Mouse (Mus musculus) MEL (cell line): Measurements from ENCODE around the gene Rrp12. TPM values are rescaled to one million over a fixed set of nuclear protein-coding genes. Genes with fewer than 3 reads are reported as not detected.

Experiments
- DNase-seq: peaks from one replicate; pipeline ENCODE4 v3.0.0; 2011; ENCODE audit warnings: low read depth, low spot score
- H3K27ac ChIP-seq: 2 replicates; pipeline ENCODE4 v1.5.1; 2012; ENCODE audit warnings: low read depth, mild to moderate bottlenecking, control low read depth, low read length, moderate library complexity; ENCODE audit not compliant: control insufficient read depth
- H3K27me3 ChIP-seq, 2 experiments: fragments of 150-350 bp in 1 of 2; sonication (generic) in 1 of 2; 2 replicates each; pipeline ENCODE4 v1.6.1; 2012; ENCODE audit warnings: low read length in 2 of 2, mild to moderate bottlenecking in 2 of 2, improper control_type of control experiment in 1 of 2, moderate library complexity in 1 of 2; ENCODE audit not compliant: insufficient read depth in 2 of 2, control insufficient read depth in 1 of 2
- H3K36me3 ChIP-seq, 2 experiments: 2 replicates each; pipeline ENCODE4 v1.6.1; 2012 to 2014; ENCODE audit warnings: low read length in 2 of 2, improper control_type of control experiment in 1 of 2, inconsistent platforms in 1 of 2, mild to moderate bottlenecking in 1 of 2; ENCODE audit not compliant: insufficient read depth in 2 of 2, control insufficient read depth in 1 of 2
- H3K4me1 ChIP-seq, 2 experiments: fragments of 150-350 bp in 1 of 2; sonication (generic) in 1 of 2; 2 replicates each; pipeline ENCODE4 v1.6.1; 2012; ENCODE audit warnings: low read length in 2 of 2, improper control_type of control experiment in 1 of 2, mild to moderate bottlenecking in 1 of 2; ENCODE audit not compliant: insufficient read depth in 2 of 2, control insufficient read depth in 1 of 2
- H3K4me3 ChIP-seq, 2 experiments: fragments of 150-350 bp in 1 of 2; sonication (generic) in 1 of 2; 2 replicates each; pipeline ENCODE4 v1.5.1; 2012; ENCODE audit warnings: low read depth in 2 of 2, low read length in 2 of 2, mild to moderate bottlenecking in 2 of 2, moderate library complexity in 2 of 2, control low read depth in 1 of 2, improper control_type of control experiment in 1 of 2; ENCODE audit not compliant: control insufficient read depth in 1 of 2, insufficient read depth in 1 of 2
- H3K79me2 ChIP-seq: 2 replicates; pipeline ENCODE4 v1.6.1; 2012; ENCODE audit warnings: mild to moderate bottlenecking, low read length, moderate library complexity; ENCODE audit not compliant: control insufficient read depth, poor library complexity, insufficient read depth
- H3K9ac ChIP-seq: 2 replicates; pipeline ENCODE4 v1.6.1; 2012; ENCODE audit warnings: low read depth, mild to moderate bottlenecking, control low read depth, low read length, moderate library complexity; ENCODE audit not compliant: control insufficient read depth, poor library complexity, severe bottlenecking
- H3K9me3 ChIP-seq: fragments of 150-350 bp; sonication (generic); replicated peaks from 2 replicates; pipeline ENCODE4 v1.6.1; 2012; ENCODE audit warnings: mild to moderate bottlenecking, low read length, improper control_type of control experiment, moderate library complexity; ENCODE audit not compliant: insufficient read depth
- CHD1 ChIP-seq: IDR thresholded peaks from 2 replicates; pipeline ENCODE4 v1.6.1; 2012; ENCODE audit warnings: low read depth, mild to moderate bottlenecking, inconsistent platforms, low read length, improper control_type of control experiment
- CHD2 ChIP-seq: IDR thresholded peaks from 2 replicates; pipeline ENCODE4 v1.6.1; 2011; ENCODE audit warnings: low read length, improper control_type of control experiment
- CTCF ChIP-seq, 3 experiments: IDR thresholded peaks in 2 of 3; conservative IDR thresholded peaks in 1 of 3; 2 replicates each; pipeline ENCODE4 v1.5.1; 2011 to 2012; ENCODE audit warnings: low read length in 3 of 3, low read depth in 2 of 3, mild to moderate bottlenecking in 2 of 3, improper control_type of control experiment in 1 of 3, inconsistent platforms in 1 of 3, mixed read lengths in 1 of 3, moderate library complexity in 1 of 3; ENCODE audit not compliant: control insufficient read depth in 1 of 3, insufficient read depth in 1 of 3, poor library complexity in 1 of 3, severe bottlenecking in 1 of 3
- E2F4 ChIP-seq: IDR thresholded peaks from 2 replicates; pipeline ENCODE4 v1.6.1; 2011; ENCODE audit warnings: low read depth, low read length, improper control_type of control experiment, borderline replicate concordance
- ELF1 ChIP-seq: IDR thresholded peaks from 2 replicates; pipeline ENCODE4 v1.6.1; 2014; ENCODE audit warnings: low read depth, mild to moderate bottlenecking, inconsistent platforms, low read length, improper control_type of control experiment, moderate library complexity
- EP300 ChIP-seq, 2 experiments: IDR thresholded peaks; 2 replicates each; pipeline ENCODE4 v1.6.1; 2011; ENCODE audit warnings: improper control_type of control experiment in 2 of 2, low read length in 2 of 2, low read depth in 1 of 2, mild to moderate bottlenecking in 1 of 2
- GATA1 ChIP-seq: IDR thresholded peaks from 2 replicates; pipeline ENCODE4 v1.6.1; 2011; ENCODE audit warnings: low read depth, low read length, improper control_type of control experiment
- MAX ChIP-seq: IDR thresholded peaks from 2 replicates; pipeline ENCODE4 v1.6.1; 2011; ENCODE audit warnings: low read length, improper control_type of control experiment
- MAZ ChIP-seq: IDR thresholded peaks from 2 replicates; pipeline ENCODE4 v1.6.1; 2012; ENCODE audit warnings: low read depth, mild to moderate bottlenecking, inconsistent platforms, low read length, improper control_type of control experiment
- MEF2A ChIP-seq: IDR thresholded peaks from 2 replicates; pipeline ENCODE4 v1.6.1; 2014; ENCODE audit warnings: low read depth, mild to moderate bottlenecking, inconsistent platforms, low read length, improper control_type of control experiment; ENCODE audit not compliant: poor library complexity, insufficient replicate concordance, severe bottlenecking; ENCODE audit errors: extremely low read depth
- MXI1 ChIP-seq: IDR thresholded peaks from 2 replicates; pipeline ENCODE4 v1.6.1; 2011; ENCODE audit warnings: mild to moderate bottlenecking, low read depth, low read length, improper control_type of control experiment
- MYC ChIP-seq: IDR thresholded peaks from 2 replicates; pipeline ENCODE4 v1.6.1; 2011; ENCODE audit warnings: low read depth, mild to moderate bottlenecking, low read length, improper control_type of control experiment, moderate library complexity
- NELFE ChIP-seq: IDR thresholded peaks from 2 replicates; pipeline ENCODE4 v1.6.1; 2011; ENCODE audit warnings: low read depth, low read length, improper control_type of control experiment
- NRF1 ChIP-seq: IDR thresholded peaks from 2 replicates; pipeline ENCODE4 v1.6.1; 2014; ENCODE audit warnings: low read depth, mild to moderate bottlenecking, inconsistent platforms, low read length, improper control_type of control experiment, moderate library complexity; ENCODE audit not compliant: poor library complexity, insufficient read depth, severe bottlenecking
- POLR2A ChIP-seq, 2 experiments: IDR thresholded peaks; 2 replicates each; pipeline ENCODE4 v1.6.1; 2011 to 2012; ENCODE audit warnings: low read length in 2 of 2, mild to moderate bottlenecking in 2 of 2, control low read depth in 1 of 2, improper control_type of control experiment in 1 of 2, low read depth in 1 of 2, moderate library complexity in 1 of 2; ENCODE audit not compliant: control insufficient read depth in 1 of 2, insufficient read depth in 1 of 2, poor library complexity in 1 of 2
- POLR2AphosphoS2 ChIP-seq: IDR thresholded peaks from 2 replicates; pipeline ENCODE4 v1.6.1; 2011; ENCODE audit warnings: low read length, improper control_type of control experiment
- POLR2AphosphoS5 ChIP-seq: IDR thresholded peaks from 2 replicates; pipeline ENCODE4 v1.6.1; 2012; ENCODE audit warnings: low read depth, borderline replicate concordance, mild to moderate bottlenecking, inconsistent platforms, low read length, moderate library complexity, mixed read lengths
- RAD21 ChIP-seq: IDR thresholded peaks from 2 replicates; pipeline ENCODE4 v1.6.1; 2011; ENCODE audit warnings: mild to moderate bottlenecking, low read depth, low read length, improper control_type of control experiment
- RCOR1 ChIP-seq: IDR thresholded peaks from 2 replicates; pipeline ENCODE4 v1.6.1; 2012; ENCODE audit warnings: low read depth, mild to moderate bottlenecking, inconsistent platforms, low read length, improper control_type of control experiment
- SIN3A ChIP-seq: IDR thresholded peaks from 2 replicates; pipeline ENCODE4 v1.6.1; 2012; ENCODE audit warnings: low read length, improper control_type of control experiment, inconsistent platforms
- TAL1 ChIP-seq: IDR thresholded peaks from 2 replicates; pipeline ENCODE4 v1.6.1; 2012; ENCODE audit warnings: mild to moderate bottlenecking, inconsistent platforms, low read length, moderate library complexity, mixed read lengths
- TBP ChIP-seq: IDR thresholded peaks from 2 replicates; pipeline ENCODE4 v1.8.0; 2011; ENCODE audit warnings: low read depth, low read length, improper control_type of control experiment
- TCF12 ChIP-seq: IDR thresholded peaks from 2 replicates; pipeline ENCODE4 v1.6.1; 2014; ENCODE audit warnings: low read depth, mild to moderate bottlenecking, inconsistent platforms, low read length, improper control_type of control experiment, moderate library complexity
- USF1 ChIP-seq: IDR thresholded peaks from 2 replicates; pipeline ENCODE4 v1.6.1; 2014; ENCODE audit warnings: low read depth, mild to moderate bottlenecking, inconsistent platforms, low read length, improper control_type of control experiment, moderate library complexity
- USF2 ChIP-seq, 2 experiments: IDR thresholded peaks; 2 replicates each; pipeline ENCODE4 v1.6.1; 2011 to 2012; ENCODE audit warnings: improper control_type of control experiment in 2 of 2, low read length in 2 of 2, borderline replicate concordance in 1 of 2, inconsistent platforms in 1 of 2, low read depth in 1 of 2, mild to moderate bottlenecking in 1 of 2; ENCODE audit not compliant: insufficient read depth in 1 of 2
- ZKSCAN1 ChIP-seq: IDR thresholded peaks from 2 replicates; pipeline ENCODE4 v1.6.1; 2012; ENCODE audit warnings: low read depth, mild to moderate bottlenecking, inconsistent platforms, low read length, improper control_type of control experiment, moderate library complexity
- ZMIZ1 ChIP-seq: IDR thresholded peaks from 2 replicates; pipeline ENCODE4 v1.6.1; 2012; ENCODE audit warnings: low read depth, mild to moderate bottlenecking, inconsistent platforms, low read length, improper control_type of control experiment, moderate library complexity
- ZNF384 ChIP-seq: IDR thresholded peaks from 2 replicates; pipeline ENCODE4 v1.6.1; 2012; ENCODE audit warnings: low read depth, mild to moderate bottlenecking, inconsistent platforms, low read length, improper control_type of control experiment
- polyA plus RNA-seq, 2 experiments: library from polyadenylated mRNA; stranded (reverse) in 1 of 2; unstranded in 1 of 2; fragments of >175 nt in 1 of 2; fragments of >200 nt in 1 of 2; gene quantifications; 2 replicates each; pipeline versions ENCODE4 v1.2.1 to v1.2.4; 2012; ENCODE audit warnings: low replicate concordance in 2 of 2, low read depth in 1 of 2; ENCODE audit not compliant: insufficient read length in 2 of 2, insufficient read depth in 1 of 2, missing spikeins in 1 of 2
- total RNA-seq: library from RNA; depleted of rRNA; stranded (reverse); fragments of 300-350 nt; gene quantifications from 2 replicates; pipeline ENCODE4 v1.2.3, GENCODE M21; 2012

Rrp12 gene
- total and polyA plus RNA-seq, 3 experiments: 44.5 to 134 (median 106) TPM

GRCm38 (mm10) chr19:41908736-41909135, 12.8 kb upstream of the Rrp12 start:
- Histone ChIP-seq H3K27ac (no peak overlapping the region), H3K79me2 (peaks cover 18% of the 10 kb centered on the region), H3K4me1 (peaks cover 15 to 43% of the 10 kb centered on the region in 2 experiments), H3K27me3 (no peaks in the 10 kb centered on the region), H3K9ac (no peak overlapping the region), H3K4me3 (no peak overlapping the region), H3K9me3 (no peaks in the 10 kb centered on the region), H3K36me3 (peaks cover 2 to 40% of the 10 kb centered on the region in 2 experiments; a peak in 3 of 4 replicates)
- TF ChIP-seq CHD1: no peak
- no peak for TF ChIP-seq RCOR1
- peak; percentile 76 for TF ChIP-seq ZNF384
- peak; percentile 39 for DNase-seq

- Histone ChIP-seq H3K4me1 (peaks cover 14 to 41% of the 10 kb centered on the region in 2 experiments), H3K9ac (peak overlapping the region; percentile 45), H3K4me3 (peak overlapping the region; percentile 14 to 16), H3K79me2 (peaks cover 3% of the 10 kb centered on the region), H3K27ac (peak overlapping the region; percentile 77), H3K36me3 (peaks cover 0 to 42% of the 10 kb centered on the region in 2 experiments; a peak in 2 of 4 replicates), H3K9me3 (no peaks in the 10 kb centered on the region), H3K27me3 (no peaks in the 10 kb centered on the region)
- TF ChIP-seq MAX: peak; percentile 58; the same call in 1 of the 2 replicates
- TF ChIP-seq POLR2AphosphoS2: no peak
- no peak for TF ChIP-seq POLR2AphosphoS5
- peak; percentile 60 for TF ChIP-seq GATA1
- 0 out of 2 replicates have a peak, but pooled peaks have one; percentile 15 for TF ChIP-seq TCF12
- no peak for TF ChIP-seq CHD1
- no peak for TF ChIP-seq RAD21
- TF ChIP-seq USF2 (IDR thresholded peaks at IDR 0.05; ENCODE audit: borderline replicate concordance in 1 of 2, insufficient read depth in 1 of 2, low read depth in 1 of 2, low read length in 2 of 2): no peak
- peak; percentile 78; the same call in 1 of the 2 replicates for TF ChIP-seq MYC
- no peak for TF ChIP-seq ELF1
- 0 out of 4 replicates have a peak, but pooled peaks of 1 of the 2 experiments have one; percentile 26 for TF ChIP-seq POLR2A (IDR thresholded peaks at IDR 0.05; ENCODE audit: control insufficient read depth in 1 of 2, insufficient read depth in 1 of 2, low read depth in 1 of 2, low read length in 2 of 2, poor library complexity in 1 of 2)
- peak in 1 of 2 experiments; percentile 8; a peak in 2 of 4 replicates for TF ChIP-seq EP300 (IDR thresholded peaks at IDR 0.05; ENCODE audit: low read depth in 1 of 2, low read length in 2 of 2)
- no peak for TF ChIP-seq CTCF (IDR thresholded peaks at IDR 0.05 in 2 of 3, conservative IDR thresholded peaks at IDR 0.05 in 1 of 3; ENCODE audit: control insufficient read depth in 1 of 3, insufficient read depth in 1 of 3, low read depth in 2 of 3, low read length in 3 of 3, poor library complexity in 1 of 3, severe bottlenecking in 1 of 3)
- TF ChIP-seq TAL1: peak; percentile 20; the same call in 1 of the 2 replicates
- no peak for TF ChIP-seq MEF2A
- no peak for TF ChIP-seq TBP
- TF ChIP-seq ZNF384: no peak
- TF ChIP-seq NRF1: 0 out of 2 replicates have a peak, but pooled peaks have one; percentile 7
- no peak; the same call in none of the 2 replicates for TF ChIP-seq MAZ
- peak; percentile 50 for TF ChIP-seq SIN3A
- TF ChIP-seq USF1: no peak
- TF ChIP-seq RCOR1: peak; percentile 41; the same call in 1 of the 2 replicates
- TF ChIP-seq MXI1: peak; percentile 23; the same call in 1 of the 2 replicates
- peak; percentile 77; the same call in 1 of the 2 replicates for TF ChIP-seq ZMIZ1
- TF ChIP-seq CHD2: no peak
- TF ChIP-seq E2F4: no peak
- no peak; the same call in 1 of the 2 replicates for TF ChIP-seq NELFE
- no peak for TF ChIP-seq ZKSCAN1
- peak; percentile 79 for DNase-seq
These were observed 11.2 kb upstream of the Rrp12 start for GRCm38 (mm10) chr19:41907079-41907760.
